ENCODE assay signal across 8 mouse cellular contexts in the genomic region with DNA sequence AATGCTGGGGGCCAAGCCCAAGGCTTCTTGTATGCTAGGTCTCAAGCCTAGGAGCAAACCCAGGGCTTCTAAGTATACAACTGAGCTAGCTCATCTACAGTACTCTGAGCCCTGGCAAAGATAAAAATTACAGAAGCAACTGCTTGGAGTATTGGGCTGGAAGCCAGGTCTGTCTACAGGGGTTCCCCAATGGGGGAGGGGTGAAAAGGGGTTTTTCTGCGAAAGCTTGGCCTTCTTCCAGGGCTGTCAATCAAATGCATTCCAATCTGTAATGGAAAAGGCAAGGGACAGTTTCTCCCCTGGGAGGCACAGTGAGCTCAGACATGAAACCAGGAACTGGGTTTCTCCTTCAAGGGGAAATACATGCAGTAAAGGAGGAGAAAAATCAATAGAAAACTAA.
DNase-seq lines count a peak whose midpoint lies in the region; ATAC-seq and TF ChIP-seq lines count a peak whose summit lies in the region.

No protein-coding gene starts in this region.

- intact Hi-C loops in gastrocnemius, postnatal 36 days (cut with DNase I) = no loop called here

- H3K4me2 ChIP-seq in lung, embryonic 14.5 days = no peak overlapping the region
- no peak overlapping the region for H3K4me2 ChIP-seq in forebrain, embryonic 14.5 days (ENCODE audit: low read length)
- no peak overlapping the region for H3K4me2 ChIP-seq in liver, embryonic 11.5 days

- no peaks in the 10 kb centered on the region for H3K27me3 ChIP-seq in lung, embryonic 14.5 days (ENCODE audit: insufficient read depth, low read length)
- H3K27me3 ChIP-seq in forebrain, embryonic 14.5 days (replicated peaks; ENCODE audit: control insufficient read depth, insufficient read depth, low read length) = no peaks in the 10 kb centered on the region
- H3K27me3 ChIP-seq in liver, embryonic 11.5 days (replicated peaks; ENCODE audit: control insufficient read depth, insufficient read depth, low read length) = no peaks in the 10 kb centered on the region; the same call in 1 of the 2 replicates

- TF ChIP-seq CTCF in lung, embryonic 14.5 days (IDR thresholded peaks at IDR 0.05; ENCODE audit: low read depth) = no peak

- no peak overlapping the region for H3K27ac ChIP-seq in lung, embryonic 14.5 days (ENCODE audit: low read depth)
- H3K27ac ChIP-seq in forebrain, embryonic 14.5 days (ENCODE audit: low read depth, low read length) = peak overlapping the region; percentile 55; the same call in 1 of the 2 replicates
- no peak overlapping the region for H3K27ac ChIP-seq in liver, embryonic 11.5 days (ENCODE audit: low read depth, low read length)

- 3% methylated on average over 1 of the region's 1 CpGs for WGBS in lung, embryonic 14.5 days
- 9% methylated on average over 1 of the region's 1 CpGs for WGBS in forebrain, embryonic 14.5 days
- WGBS in liver, embryonic 11.5 days = 27% methylated on average over 1 of the region's 1 CpGs

- no peak overlapping the region for H3K9ac ChIP-seq in lung, embryonic 14.5 days
- H3K9ac ChIP-seq in forebrain, embryonic 14.5 days (ENCODE audit: low read length) = no peak overlapping the region
- no peak overlapping the region for H3K9ac ChIP-seq in liver, embryonic 11.5 days (ENCODE audit: low read depth, low read length)

- DNase-seq in gastrocnemius, adult 18-20 months (ENCODE audit: low spot score) = peak; percentile 13
- DNase-seq in gastrocnemius, postnatal 36 days = no peak
- peak; percentile 84 for DNase-seq in lung, embryonic 14.5 days
- DNase-seq in lung, adult 18-20 months = no peak
- DNase-seq in forebrain, embryonic 14.5 days (ENCODE audit: low spot score) = peak; percentile 96
- no peak for DNase-seq in embryo, embryonic 10.5 days (ENCODE audit: low spot score)
- DNase-seq in liver, embryonic 11.5 days (ENCODE audit: low spot score) = no peak

- no peak overlapping the region for H3K4me3 ChIP-seq in lung, embryonic 14.5 days (ENCODE audit: low read depth, low read length)
- no peak overlapping the region for H3K4me3 ChIP-seq in forebrain, embryonic 14.5 days (ENCODE audit: low read depth, low read length)
- H3K4me3 ChIP-seq in liver, embryonic 11.5 days (ENCODE audit: low read depth, low read length) = no peak overlapping the region

- ATAC-seq in lung, embryonic 14.5 days (ENCODE audit: insufficient read depth) = no peak
- peak; percentile 81 for ATAC-seq in forebrain, embryonic 14.5 days
- ATAC-seq in megakaryocyte progenitor cell, adult 5-6 weeks (replicated peaks; ENCODE audit: poor library complexity) = peak; percentile 15; the same call in 1 of the 2 replicates
- no peak for ATAC-seq in liver, embryonic 11.5 days (replicated peaks; ENCODE audit: low FRiP score)

- H3K9me3 ChIP-seq in lung, embryonic 14.5 days (ENCODE audit: low read depth, low read length) = no peaks in the 10 kb centered on the region
- no peaks in the 10 kb centered on the region for H3K9me3 ChIP-seq in forebrain, embryonic 14.5 days (replicated peaks; ENCODE audit: control insufficient read depth, low read length)
- no peaks in the 10 kb centered on the region for H3K9me3 ChIP-seq in liver, embryonic 11.5 days (ENCODE audit: control insufficient read depth, low read length)

- H3K36me3 ChIP-seq in lung, embryonic 14.5 days (ENCODE audit: insufficient read depth) = no peaks in the 10 kb centered on the region
- H3K36me3 ChIP-seq in forebrain, embryonic 14.5 days (ENCODE audit: control insufficient read depth, insufficient read depth, low read length) = no peaks in the 10 kb centered on the region
- no peaks in the 10 kb centered on the region for H3K36me3 ChIP-seq in liver, embryonic 11.5 days (ENCODE audit: control insufficient read depth, insufficient read depth, low read length)

- H3K4me1 ChIP-seq in lung, embryonic 14.5 days (ENCODE audit: insufficient read depth) = peaks cover 17% of the 10 kb centered on the region; the same call in 1 of the 2 replicates
- H3K4me1 ChIP-seq in forebrain, embryonic 14.5 days (ENCODE audit: control insufficient read depth, insufficient read depth, low read length) = peaks cover 13% of the 10 kb centered on the region
- peaks cover 23% of the 10 kb centered on the region for H3K4me1 ChIP-seq in liver, embryonic 11.5 days (replicated peaks; ENCODE audit: control insufficient read depth, insufficient read depth, low read length)

Comparison
In these comparisons a context has a peak if more than half of its experiments do, and no peak if none do; other contexts are left out.
1. DNase-seq: peak in gastrocnemius, adult 18-20 months (single experiment), lung, embryonic 14.5 days (single experiment) and forebrain, embryonic 14.5 days (single experiment); none in gastrocnemius, postnatal 36 days (0 of 2), lung, adult 18-20 months (0 of 2), embryo, embryonic 10.5 days (single experiment) and liver, embryonic 11.5 days (single experiment).
2. ATAC-seq: peak in forebrain, embryonic 14.5 days (single experiment) and megakaryocyte progenitor cell, adult 5-6 weeks (single experiment); none in lung, embryonic 14.5 days (single experiment) and liver, embryonic 11.5 days (single experiment).